Mouse (Mus musculus) thymus, adult 2 months (tissue): ENCODE measurements around the gene Krtap5-1.

Experiments
- CTCF ChIP-seq: fragments of 200-500 bp; IDR thresholded peaks from 2 replicates; pipeline ENCODE4 v1.5.1; 2012; ENCODE audit warnings: mild to moderate bottlenecking, control low read depth, low read length, moderate library complexity, borderline replicate concordance; ENCODE audit not compliant: control insufficient read depth, poor library complexity, insufficient read depth; ENCODE audit errors: extremely low read depth
- POLR2A ChIP-seq: fragments of 200-500 bp; IDR thresholded peaks from 2 replicates; pipeline ENCODE4 v1.6.1; 2012; ENCODE audit warnings: mild to moderate bottlenecking, low read length, control low read depth, moderate library complexity; ENCODE audit not compliant: control insufficient read depth, poor library complexity, insufficient read depth; ENCODE audit errors: extremely low read depth

GRCm38 (mm10) chr7:142322641-142323040, 25.7 kb upstream of the Krtap5-1 start:
- no peak for TF ChIP-seq CTCF
- no peak for TF ChIP-seq POLR2A
